Mouse (Mus musculus) testis, adult 2 months (tissue): ENCODE data around the gene Agrp.

ENCODE experiments used
- CTCF ChIP-seq: fragments of 200-500 bp; IDR thresholded peaks from 2 replicates; pipeline ENCODE4 v1.5.1; 2012; ENCODE audit warnings: low read depth, mild to moderate bottlenecking, inconsistent platforms, low read length, moderate library complexity; ENCODE audit not compliant: control insufficient read depth, insufficient read depth, insufficient replicate concordance
- POLR2A ChIP-seq: fragments of 200-500 bp; IDR thresholded peaks from 2 replicates; pipeline ENCODE4 v1.6.1; 2012; ENCODE audit warnings: low read depth, mild to moderate bottlenecking, inconsistent platforms, low read length, moderate library complexity; ENCODE audit not compliant: control insufficient read depth

GRCm38 (mm10) chr8:105528206-105528605 is 109.0 kb downstream of the Agrp start:
- no peak for TF ChIP-seq CTCF
- TF ChIP-seq POLR2A, result no peak
